Mouse (Mus musculus) embryo, embryonic 11.5 days (tissue): ENCODE data around the gene Actrt1.

Experiments used
- DNase-seq: peaks from one replicate; pipeline ENCODE4 v3.0.0-alpha.2; 2012; ENCODE audit warnings: low read depth, low spot score

Actrt1 gene

GRCm38 (mm10) chrX:46328707-46329106 is at the start of gene Actrt1:
Actrt1 (plus strand) TSS chrX:46329007.
- DNase-seq, result no peak

- no peak for DNase-seq
Observed at GRCm38 (mm10) chrX:46331463-46332115, 2.8 kb downstream of the Actrt1 start.
